Mouse (Mus musculus): ENCODE data around the gene Wipi2. TPM values are rescaled to one million over a fixed set of nuclear protein-coding genes. Genes with fewer than 3 reads are reported as not detected.

Wipi2 gene
- 100 to 1,000 TPM in 1 of 2 experiments, 10 to 100 TPM in 1; 95.2 to 104 TPM for total RNA-seq (2021)
- long read RNA-seq, experiment 1, full-length matches to known transcripts, result 88 of 121 reads
- long read RNA-seq, experiment 1, partial matches to known transcripts, result 6 of 121 reads
- long read RNA-seq, experiment 1, other reads (novel, unspliced or antisense), result 27 of 121 reads
- long read RNA-seq, experiment 2, full-length matches to known transcripts, result 33 of 51 reads
- long read RNA-seq, experiment 2, partial matches to known transcripts, result 3 of 51 reads
- long read RNA-seq, experiment 2, other reads (novel, unspliced or antisense), result 15 of 51 reads

DNA sequence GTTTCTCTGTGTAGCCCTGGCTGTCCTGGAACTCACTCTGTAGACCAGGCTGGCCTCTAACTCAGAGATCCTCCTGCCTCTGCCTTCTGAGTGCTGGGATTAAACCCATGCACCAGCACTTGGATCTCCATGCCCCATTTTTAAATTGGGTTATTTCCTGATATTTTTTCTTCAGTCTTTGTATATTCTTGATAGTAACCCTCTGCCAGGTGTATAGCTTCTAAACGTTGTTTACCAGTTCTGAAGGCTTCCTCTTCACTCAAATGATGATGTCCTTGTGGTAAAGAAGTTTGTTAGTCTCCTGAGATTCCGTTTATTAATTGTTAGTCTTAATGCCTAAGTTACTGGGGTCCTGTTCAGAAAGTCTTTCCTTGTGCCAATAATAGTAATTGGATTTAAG, at the start of gene Wipi2:
Gene Wipi2 (plus strand): TSS at position 301 of the 400 bp plus-strand sequence.
- no peak for DNase-seq

DNA sequence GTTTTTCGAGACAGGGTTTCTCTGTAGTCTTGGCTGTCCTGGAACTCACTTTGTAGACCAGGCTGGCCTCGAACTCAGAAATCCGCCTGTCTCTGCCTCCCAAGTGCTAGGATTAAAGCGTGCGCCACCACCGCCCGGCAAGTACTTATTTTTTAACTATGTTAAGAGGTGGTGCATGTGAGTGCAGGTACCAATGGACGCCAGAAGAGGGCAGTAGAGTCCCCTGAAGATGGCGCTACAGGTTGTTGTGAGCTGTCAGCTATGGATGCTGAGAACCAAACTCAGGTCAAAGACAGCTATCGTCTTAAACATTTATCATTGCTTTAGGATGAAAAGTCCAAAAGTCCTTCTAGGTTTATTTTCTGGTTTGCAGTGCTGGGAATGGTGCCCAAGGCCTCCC, 49.3 kb upstream of the Wipi2 start:
- peak in 1 of 2 experiments; percentile 33 for DNase-seq

DNA sequence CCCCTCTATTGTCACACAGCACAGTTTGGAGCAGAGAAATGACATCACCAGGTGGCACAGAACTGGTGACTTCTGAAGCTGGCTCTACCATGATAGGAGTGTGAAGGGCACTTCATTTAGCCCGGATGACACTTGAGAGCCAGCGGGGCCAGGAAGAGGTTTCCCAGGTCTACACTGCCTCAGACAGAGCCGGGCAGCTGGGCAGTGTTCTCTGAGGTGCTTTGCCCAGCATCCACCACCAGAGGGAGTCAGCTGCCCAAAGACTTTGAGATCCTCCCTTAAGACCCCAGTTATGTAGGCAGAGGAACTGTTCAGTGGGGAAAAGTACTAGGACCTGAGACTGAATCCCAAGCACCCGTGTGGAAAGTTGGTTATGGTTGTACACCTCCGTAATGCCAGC, 46.0 kb upstream of the Wipi2 start:
- DNase-seq, result peak; percentile 65 to 66

DNA sequence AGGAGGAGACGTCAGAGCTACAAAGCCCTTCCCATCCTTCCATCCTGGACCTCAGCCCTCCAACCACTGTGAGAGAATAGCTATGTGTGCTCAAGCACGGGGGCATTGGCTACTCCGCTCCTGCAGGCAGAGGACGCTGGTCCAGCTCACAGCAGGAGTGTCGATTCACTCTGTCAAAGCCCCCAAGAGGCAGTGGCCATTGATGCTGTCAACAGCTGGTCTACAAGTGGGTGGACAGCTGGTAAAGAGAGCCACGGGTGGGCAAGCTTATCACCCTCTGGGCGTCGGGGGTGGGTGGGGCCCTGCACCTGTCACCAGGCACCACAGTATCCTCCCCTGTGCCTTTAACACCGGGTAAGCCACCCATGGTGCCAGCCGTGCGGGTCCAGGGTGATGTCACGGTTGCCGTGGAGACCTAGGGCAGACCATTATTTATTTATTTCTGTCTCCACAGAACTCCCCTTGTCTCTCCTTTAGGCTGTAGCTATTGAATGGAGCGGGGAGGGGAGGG, 43.8 kb upstream of the Wipi2 start:
- peak in 1 of 2 experiments; percentile 25 for DNase-seq

DNA sequence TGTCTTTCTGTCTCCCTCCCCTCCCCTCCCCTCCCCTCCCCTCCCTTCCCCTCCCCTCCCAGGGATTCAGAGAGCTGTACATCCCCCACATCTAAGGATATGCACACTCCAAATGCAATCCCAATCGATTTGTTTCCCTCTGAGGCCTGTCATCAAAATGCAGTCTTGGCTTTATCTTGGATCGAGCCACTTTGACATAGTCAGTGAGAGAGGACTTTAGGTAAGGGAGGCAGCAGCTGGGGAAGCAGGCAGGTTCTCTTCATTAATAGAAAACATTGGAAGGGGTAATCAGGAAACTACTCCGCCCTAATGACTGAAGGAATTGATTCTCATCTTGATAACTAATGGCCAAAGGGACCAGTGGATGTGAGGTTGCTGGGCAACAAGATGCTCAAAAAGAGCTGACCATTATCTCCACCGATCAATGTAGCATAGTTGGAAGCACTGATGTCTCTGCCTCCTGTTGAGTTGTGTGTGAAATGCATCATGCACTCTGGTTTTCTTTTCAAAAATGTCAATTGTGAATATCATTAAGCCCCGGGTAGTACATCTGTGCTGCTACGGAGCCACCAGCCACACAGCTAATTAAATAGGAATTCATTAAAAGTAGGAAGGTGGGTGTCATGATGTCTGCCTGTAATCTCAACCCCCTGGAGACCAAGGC, 36.4 kb upstream of the Wipi2 start:
- no peak for DNase-seq

DNA sequence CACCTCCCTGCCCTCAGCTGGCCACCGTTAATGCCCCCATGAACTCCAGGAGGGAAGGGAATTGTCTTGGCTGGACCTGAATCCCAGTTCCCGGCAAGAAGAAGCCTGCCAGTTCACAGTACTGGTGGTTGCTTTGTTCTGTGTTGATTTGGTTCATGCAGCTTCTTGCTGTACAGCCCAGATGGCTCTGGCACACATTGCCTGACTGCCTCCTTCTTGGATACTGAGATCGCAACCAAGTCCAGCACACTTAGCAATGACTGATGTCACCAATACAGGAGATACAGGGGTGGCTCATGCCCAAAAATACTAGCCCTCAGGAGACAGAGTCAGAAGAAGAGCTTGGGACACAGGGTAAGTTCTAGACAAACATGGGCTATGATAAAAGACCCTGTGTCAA, 31.8 kb upstream of the Wipi2 start:
- no peak for DNase-seq

DNA sequence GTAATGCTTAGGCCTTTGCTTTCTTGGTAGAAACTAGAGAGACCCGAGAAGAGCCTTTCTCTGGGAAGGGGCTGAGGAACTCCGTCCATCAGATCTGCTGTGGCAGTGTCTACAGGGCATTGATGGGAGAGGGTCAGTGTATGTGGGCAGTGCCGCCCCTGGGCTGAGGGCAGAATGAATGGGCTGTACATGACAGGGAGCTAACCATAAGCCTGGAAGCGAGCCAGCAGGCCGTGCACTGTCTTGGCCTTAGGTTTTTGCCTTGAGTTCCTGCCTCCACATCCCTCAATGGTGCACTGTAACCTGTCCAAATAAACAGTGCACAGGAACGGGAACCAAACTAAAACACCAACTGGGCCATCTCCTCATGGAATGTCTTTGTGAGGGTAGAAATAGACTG, 30.8 kb upstream of the Wipi2 start:
- DNase-seq, result no peak

DNA sequence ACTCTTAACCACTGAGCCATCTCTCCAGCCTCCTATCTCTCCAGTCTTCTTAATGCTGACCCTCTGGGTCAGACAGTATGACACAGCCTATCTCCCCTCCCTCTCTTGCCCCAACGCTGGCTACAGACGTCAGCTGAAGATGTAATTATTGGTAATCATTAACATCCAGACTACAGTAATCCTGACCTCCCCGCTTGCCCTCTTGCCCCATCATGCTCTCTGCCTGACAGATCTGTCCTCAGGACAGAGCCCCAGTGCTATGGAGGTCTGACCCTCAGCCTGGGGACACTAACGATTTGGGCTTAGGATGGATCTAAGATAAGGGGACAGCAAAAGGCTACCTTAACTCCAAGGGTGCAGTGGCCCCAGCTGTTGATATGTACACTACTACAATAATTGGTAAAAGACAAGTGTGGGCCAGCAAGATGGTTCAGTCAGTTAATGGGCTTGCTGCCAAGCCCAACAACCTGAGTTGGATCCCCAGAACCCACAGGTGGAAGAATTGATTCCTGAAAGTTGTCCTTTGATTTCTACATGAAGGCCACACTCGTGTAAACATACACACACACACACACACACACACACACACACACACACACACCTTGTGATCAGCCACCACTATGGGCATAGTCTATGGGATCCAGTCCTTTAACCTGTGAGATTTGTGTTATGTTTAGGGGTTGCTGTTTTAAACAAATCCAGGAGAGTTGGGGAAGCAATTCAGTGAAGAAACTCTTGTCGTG, 29.7 kb upstream of the Wipi2 start:
- DNase-seq, result no peak

DNA sequence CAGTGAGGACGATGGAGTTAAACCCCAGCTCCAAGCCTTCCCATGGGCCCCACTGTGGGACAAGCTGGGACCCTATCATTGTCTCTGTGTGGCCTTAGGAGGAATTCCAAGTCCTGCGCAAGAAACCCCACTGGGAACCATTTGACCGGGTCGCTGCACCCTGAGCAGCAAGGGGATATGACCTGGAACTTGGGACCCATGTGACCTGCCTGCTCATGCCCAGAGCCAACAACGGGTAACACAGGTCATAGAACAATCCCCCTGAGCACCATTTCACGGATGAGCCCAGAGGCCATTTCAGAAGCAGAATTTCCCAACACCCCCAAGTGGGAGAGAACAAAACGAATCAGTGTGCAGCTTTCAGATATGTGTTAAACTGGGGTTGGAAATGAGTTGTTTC, 23.1 kb upstream of the Wipi2 start:
- no peak for DNase-seq

DNA sequence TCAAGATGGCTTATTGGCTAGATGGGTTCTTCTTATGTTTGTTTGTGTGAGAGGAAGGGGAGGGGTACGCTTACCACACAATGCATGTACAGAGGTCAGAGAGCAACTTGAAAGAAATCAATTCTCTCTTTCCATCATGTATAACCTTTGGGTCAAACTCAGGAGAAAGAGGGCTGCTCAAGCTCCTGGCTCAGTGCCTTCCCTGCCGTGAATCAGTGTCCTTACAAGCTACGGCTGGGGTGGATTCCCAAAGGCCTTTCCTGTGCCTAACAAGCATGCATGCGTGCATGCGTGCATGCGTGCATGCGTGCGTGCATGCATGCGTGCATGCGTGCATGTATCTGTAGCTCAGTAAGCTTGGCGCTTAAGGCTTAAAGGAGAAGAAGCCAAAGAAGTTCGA, 22.2 kb upstream of the Wipi2 start:
- DNase-seq, result peak in 1 of 2 experiments; percentile 50

DNA sequence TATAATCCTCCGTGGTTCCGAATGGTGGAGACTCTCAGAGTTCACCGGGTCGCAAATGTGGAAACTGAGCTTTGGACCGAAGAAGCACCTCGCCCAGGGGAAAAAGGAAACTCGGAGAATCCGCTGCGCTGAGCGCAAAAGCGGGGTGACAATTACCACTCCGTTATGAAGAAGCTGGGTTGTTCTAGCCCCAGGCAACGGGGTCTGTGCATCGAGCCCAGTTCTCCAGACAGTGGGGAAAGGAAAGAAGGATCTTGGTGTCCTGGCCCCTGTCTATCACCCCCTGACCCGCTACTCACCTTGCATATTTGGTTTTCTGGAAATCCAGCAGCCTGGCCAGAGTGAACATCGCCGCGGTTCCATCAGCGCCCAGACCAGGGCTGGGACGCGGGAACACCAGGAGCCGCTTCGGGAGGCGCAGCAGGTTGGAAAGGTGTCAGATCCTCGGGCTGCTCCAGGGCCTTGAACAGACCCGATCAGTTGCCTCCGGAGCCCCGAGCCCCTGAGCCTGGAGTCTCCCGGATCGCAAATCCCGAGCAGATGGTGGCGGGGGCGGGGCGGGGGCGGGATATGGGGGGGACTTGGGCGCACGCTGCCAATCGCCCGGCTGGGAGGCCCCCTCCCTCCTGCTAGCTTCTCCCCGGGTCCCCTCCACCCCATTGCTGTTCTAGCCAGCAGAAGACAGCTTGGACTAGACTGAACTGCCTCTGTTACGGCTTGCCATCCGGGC, 19.1 kb upstream of the Wipi2 start, which contains the start of gene Mmd2:
Gene Mmd2 (minus strand): TSS at position 542 of the 730 bp plus-strand sequence.
- peak in 1 of 2 experiments; percentile 19 for DNase-seq

DNA sequence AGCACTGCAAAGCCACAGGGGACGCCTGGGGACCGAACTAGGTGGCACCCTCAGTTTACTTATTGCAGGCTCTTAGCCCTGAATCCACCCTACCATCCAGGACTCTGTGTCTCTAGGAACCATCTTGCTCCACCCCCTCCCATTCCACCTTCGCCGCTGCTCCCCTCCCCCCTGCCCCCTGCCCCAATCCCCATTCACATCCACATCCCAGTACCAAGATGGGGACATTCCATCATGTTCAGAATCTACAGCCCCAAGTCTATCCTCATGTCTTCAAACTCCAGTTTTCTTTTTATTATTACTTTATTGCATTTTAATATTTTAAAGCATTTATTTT, 18.5 kb upstream of the Wipi2 start:
- DNase-seq, result no peak

DNA sequence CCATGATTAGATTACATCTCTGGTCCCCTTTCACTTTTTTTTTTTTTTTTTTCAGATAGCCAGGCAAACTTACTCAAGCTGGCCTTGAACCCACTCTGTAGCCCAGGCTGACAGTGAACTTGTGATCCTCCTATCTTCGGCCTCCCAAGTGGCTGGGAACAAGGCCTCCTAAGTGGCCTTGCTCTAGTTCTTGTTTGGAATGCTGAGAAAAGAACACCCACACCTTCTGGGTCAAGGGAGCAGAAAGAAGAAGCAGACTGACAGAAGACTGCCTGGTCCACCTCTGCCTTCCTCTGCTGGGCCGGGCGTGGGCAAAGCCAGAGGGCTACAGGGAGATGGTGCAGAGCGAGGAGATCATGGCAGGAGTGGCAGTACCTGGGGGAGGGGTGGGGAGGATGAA, 17.1 kb upstream of the Wipi2 start:
- DNase-seq, result no peak

DNA sequence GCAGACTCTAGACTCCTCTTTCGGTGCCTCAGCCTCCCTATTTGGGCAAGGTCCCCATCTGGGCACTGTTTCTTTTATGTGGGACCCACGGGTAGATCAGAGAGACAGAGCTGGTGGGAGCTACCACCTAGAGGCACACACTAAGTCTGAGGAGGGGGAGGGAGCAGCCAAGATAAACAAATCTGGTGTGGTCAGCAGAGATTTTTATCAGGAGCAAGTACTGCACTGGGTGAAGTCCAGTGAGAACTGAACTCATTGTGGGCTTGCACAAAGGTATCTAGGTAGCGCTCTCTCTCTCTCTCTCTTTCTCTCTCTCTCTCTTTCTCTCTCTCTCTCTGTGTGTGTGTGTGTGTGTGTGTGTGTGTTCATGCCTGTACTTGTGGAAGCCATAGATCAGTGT, 13.0 kb upstream of the Wipi2 start:
- DNase-seq, result no peak

DNA sequence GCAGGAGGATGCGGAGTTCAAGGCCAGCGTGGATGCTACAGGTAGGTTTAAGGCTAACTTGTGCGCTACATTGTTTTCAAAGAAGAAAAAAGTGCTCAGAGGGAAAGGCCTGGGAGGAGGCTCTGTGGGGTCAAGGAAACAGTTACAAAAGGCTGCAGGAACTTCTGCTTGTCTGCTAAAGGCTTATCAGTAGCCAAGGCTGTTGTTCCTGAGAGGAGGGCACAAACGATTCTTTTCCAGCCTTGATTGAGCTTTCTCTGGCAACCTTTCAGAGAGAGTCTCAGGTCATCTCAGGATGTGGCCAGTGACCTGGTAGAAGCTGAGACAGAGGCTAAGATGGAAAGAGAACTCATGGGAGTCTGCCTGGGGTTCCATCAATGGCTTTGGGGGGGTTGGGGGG, 11.9 kb upstream of the Wipi2 start:
- DNase-seq, result no peak

DNA sequence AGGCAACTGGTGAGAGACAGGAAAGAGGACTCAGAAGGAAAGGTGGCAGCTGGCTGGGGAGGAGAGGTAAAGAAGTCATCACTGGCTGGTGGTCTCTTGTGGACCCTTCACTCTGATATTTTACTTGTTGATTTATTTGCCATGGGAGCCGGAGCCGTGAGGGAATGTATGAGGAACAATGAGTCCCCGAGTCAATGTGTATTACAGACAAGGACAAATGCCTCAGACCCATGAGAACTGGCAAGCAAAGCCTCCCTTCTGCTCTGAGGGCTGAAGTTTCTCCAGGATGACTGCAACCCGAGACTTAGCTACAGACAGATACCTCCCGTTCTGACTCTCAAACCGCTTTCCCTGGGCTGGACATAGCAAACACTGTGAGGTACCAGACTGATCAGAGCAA, 11.2 kb upstream of the Wipi2 start:
- no peak for DNase-seq

DNA sequence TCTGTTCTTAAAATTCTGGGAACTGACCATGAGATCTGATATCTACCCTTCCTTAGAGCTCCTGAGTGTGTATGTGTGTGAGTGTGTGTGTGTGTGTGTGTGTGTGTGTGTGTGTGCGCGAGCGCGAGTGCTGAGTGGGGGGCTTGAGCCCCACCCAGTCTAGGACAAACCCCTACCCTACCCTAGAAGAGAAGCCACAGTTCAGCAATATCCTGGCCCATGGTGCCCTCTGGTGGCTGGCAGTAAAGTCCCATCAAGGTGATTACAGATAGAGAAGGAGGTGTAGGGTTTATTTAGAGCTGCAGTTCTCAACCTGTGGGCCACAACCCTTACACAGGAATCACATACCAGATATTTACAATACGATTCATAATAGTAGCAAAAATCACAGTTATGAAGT, 7.6 kb upstream of the Wipi2 start:
- DNase-seq, result peak; percentile 71 to 81

DNA sequence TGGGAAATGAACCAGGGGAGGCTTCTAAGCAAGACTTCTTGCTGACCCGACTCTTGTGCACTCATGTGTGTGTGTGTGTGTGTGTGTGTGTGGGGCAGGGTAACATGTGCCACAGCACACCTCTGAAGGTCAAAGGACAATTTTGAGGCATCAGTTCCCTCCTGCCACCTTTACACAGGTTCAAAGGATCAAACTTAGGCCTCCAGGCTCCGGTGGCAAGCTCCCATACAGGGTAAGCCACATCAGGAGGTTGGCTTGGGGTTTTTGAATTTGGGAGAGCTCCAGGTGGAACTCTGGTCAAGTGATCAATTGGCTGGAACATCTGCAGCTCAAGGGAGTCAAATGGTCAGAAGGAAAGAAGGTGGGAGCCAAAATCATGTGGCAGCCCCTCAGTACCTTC, 6.1 kb upstream of the Wipi2 start:
- no peak for DNase-seq

DNA sequence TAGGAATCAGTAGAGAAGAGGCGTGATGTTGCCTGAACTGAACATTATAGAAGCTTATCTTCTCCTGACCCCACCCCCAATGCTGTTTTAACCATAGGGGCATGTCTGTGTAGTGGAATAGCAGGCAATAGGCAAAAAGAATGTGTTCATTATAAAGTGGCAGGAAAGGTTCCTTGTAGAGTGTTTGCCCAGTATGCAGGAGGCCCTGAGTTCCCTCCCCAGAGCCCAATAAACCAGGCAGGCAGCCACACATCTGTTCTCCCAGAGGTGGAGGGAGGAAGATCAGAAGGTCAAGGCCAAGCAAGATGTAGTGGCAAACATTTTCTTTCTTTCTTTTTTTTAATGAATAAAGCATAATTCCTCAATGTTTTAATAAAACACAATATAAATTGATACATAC, 5.4 kb upstream of the Wipi2 start:
- no peak for DNase-seq

DNA sequence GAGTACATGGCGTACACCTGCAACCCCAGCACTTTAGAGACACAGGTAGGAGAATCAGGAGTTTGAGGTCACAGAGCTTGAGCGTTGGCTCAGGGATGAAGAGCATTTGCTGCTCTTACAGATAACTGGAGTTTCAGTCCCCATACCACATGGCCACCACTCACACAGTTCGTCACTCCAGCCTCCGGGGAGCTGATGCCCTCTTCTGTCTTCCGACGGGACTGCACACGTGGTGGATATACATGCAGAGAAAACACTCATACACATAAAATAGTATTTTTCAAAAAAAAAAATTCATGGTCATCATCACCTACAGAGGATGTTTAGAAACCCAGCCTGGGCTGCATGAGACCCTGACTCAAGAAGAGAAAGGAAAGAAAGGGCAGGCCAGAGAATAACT, 4.4 kb upstream of the Wipi2 start:
- no peak for DNase-seq

DNA sequence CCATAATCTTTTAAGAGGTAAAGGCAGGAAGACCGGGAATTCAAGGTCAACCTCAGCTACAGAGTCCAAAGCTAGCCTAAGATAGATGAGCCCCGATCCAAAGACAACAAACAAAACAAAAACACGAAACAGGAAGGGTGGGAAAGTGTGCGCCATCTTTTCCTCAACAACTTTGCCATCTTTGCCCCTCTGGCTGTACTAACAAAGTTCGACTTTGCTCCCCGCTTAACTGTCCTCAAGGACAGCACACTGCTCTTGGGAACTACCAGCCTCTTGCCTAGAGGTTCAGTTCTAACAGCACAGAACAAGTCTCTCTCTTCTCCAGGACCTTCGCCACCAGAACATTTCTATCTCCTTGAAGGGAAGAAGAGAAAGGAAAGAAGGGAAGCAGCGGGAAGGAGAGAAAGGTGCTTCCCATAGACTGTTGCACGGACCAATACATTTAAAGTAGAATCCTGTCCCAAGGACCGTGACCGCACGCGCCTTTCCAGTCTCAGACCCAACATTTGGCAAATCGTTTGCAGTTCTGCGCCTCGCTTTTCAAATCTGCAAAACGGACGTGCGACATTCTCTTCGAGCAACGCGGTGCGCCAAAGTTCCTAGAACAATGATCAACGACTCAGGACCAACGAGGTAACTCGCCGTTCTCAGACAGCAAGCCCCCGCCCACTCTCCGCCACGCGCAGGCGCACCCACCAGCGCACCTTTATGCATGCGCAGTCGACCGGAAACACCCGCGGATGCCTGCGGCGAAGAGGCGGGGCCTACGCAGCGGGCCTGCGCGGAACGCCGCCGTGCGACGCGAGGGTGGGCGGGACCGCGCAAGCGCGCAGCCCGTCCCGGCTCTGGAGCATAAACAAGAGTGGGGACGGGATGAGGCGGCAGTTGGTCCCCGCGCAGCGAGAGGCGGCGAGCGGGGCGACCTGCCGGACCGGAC, 1.5 kb downstream of the Wipi2 start:
- peak; percentile 99 for DNase-seq
